Mouse (Mus musculus): ENCODE measurements around the gene Prr13. TPM values are rescaled to one million over a fixed set of nuclear protein-coding genes. Genes with fewer than 3 reads are reported as not detected.

Prr13 gene
- polyA plus RNA-seq, 1 experiment from 2014 or later, result 167 TPM

- CTCF ChIA-PET, result interaction anchor here (1.3 to 2.1 kb wide), 2 partner anchors 8 to 53 kb away, joined by 3 to 9 read pairs; partner anchors contain the start of gene Npff
- in situ Hi-C loops (cut with MboI; ENCODE audit: low pct_unique_long_range_greater_than_20kb), result no loop called here
- no peak for TF ChIP-seq CTCF (IDR thresholded peaks at IDR 0.05)
- DNase-seq (ENCODE audit: low read depth, low spot score), result no peak
- POLR2A ChIA-PET, result interaction anchor here (0.6 to 1.2 kb wide), 5 partner anchors 42 to 384 kb away, joined by 3 to 5 read pairs (median 3); no protein-coding TSS in a partner anchor
- no peaks in the 10 kb centered on the region for H3K27me3 ChIP-seq
- ATAC-seq, result no peak
These were observed 12.9 kb downstream of the Prr13 start for GRCm38 (mm10) chr15:102471727-102472126.

- in situ Hi-C loops (cut with MboI; ENCODE audit: low pct_unique_long_range_greater_than_20kb), result no loop called here
- POLR2A ChIA-PET, result interaction anchor here (1.4 kb wide), 1 partner anchor 12 kb away, joined by 4 read pairs; no protein-coding TSS in a partner anchor
- no peak for TF ChIP-seq CTCF (IDR thresholded peaks at IDR 0.05)
These were observed 14.4 kb downstream of the Prr13 start for GRCm38 (mm10) chr15:102473246-102473645.

GRCm38 (mm10) chr15:102474520-102474919, 15.7 kb downstream of the Prr13 start:
- TF ChIP-seq CTCF (IDR thresholded peaks at IDR 0.05), result no peak
- no peak for ATAC-seq
- H3K27me3 ChIP-seq, result no peaks in the 10 kb centered on the region
- ChIA-PET POLR2A (interaction anchor here (0.6 kb wide), 1 partner anchor 105 kb away, joined by 3 read pairs; no protein-coding TSS in a partner anchor), CTCF (interaction anchor here (2.0 kb wide), 1 partner anchor 8 kb away, joined by 8 read pairs; no protein-coding TSS in a partner anchor)
- DNase-seq (ENCODE audit: low read depth, low spot score), result no peak
- in situ Hi-C loops (cut with MboI; ENCODE audit: low pct_unique_long_range_greater_than_20kb), result no loop called here

More at GRCm38 (mm10) chr15:102473246-102473645, 14.4 kb downstream of the Prr13 start:
- H3K27me3 ChIP-seq, result no peaks in the 10 kb centered on the region
- no peak for ATAC-seq
- DNase-seq (ENCODE audit: low read depth, low spot score), result no peak
- CTCF ChIA-PET, result interaction anchor here (1.5 to 2.0 kb wide), 2 partner anchors 9 to 21 kb away, joined by 5 to 8 read pairs; no protein-coding TSS in a partner anchor

- ATAC-seq (no peak), DNase-seq (ENCODE audit: low read depth, low spot score) (no peak)
- TF ChIP-seq CTCF (IDR thresholded peaks at IDR 0.05), result no peak
- in situ Hi-C loops (cut with MboI; ENCODE audit: low pct_unique_long_range_greater_than_20kb), result no loop called here
- CTCF ChIA-PET, result interaction anchor here (1.4 to 2.4 kb wide), 3 partner anchors 8 to 14 kb away, joined by 4 to 8 read pairs (median 5); no protein-coding TSS in a partner anchor
- POLR2A ChIA-PET, result no interaction called here
- H3K27me3 ChIP-seq, result no peaks in the 10 kb centered on the region
These were observed 24.3 kb downstream of the Prr13 start for GRCm38 (mm10) chr15:102483136-102483535.

GRCm38 (mm10) chr15:102485853-102486252, 27.0 kb downstream of the Prr13 start:
- DNase-seq (ENCODE audit: low read depth, low spot score), result no peak

GRCm38 (mm10) chr15:102487664-102488063, 28.8 kb downstream of the Prr13 start:
- CTCF ChIA-PET, result no interaction called here
- POLR2A ChIA-PET, result no interaction called here
- no peak for TF ChIP-seq CTCF (IDR thresholded peaks at IDR 0.05)
- ATAC-seq (no peak), DNase-seq (ENCODE audit: low read depth, low spot score) (no peak)
- in situ Hi-C loops (cut with MboI; ENCODE audit: low pct_unique_long_range_greater_than_20kb), result no loop called here
- H3K27me3 ChIP-seq, result no peaks in the 10 kb centered on the region

More at GRCm38 (mm10) chr15:102485853-102486252, 27.0 kb downstream of the Prr13 start:
- TF ChIP-seq CTCF (IDR thresholded peaks at IDR 0.05), result no peak
- H3K27me3 ChIP-seq, result no peaks in the 10 kb centered on the region
- ChIA-PET POLR2A (interaction anchor here (0.6 to 1.6 kb wide), 4 partner anchors 12 to 139 kb away, joined by 3 to 4 read pairs (median 4); no protein-coding TSS in a partner anchor), CTCF (no interaction called here)
- no peak for ATAC-seq
- in situ Hi-C loops (cut with MboI; ENCODE audit: low pct_unique_long_range_greater_than_20kb), result no loop called here

- ChIA-PET CTCF (interaction anchor here (0.8 to 1.9 kb wide), 4 partner anchors 13 to 26 kb away, joined by 3 to 4 read pairs (median 3); partner anchors contain the start of gene Npff), POLR2A (interaction anchor here (0.8 kb wide), 1 partner anchor 10 kb away, joined by 3 read pairs; no protein-coding TSS in a partner anchor)
- DNase-seq (ENCODE audit: low read depth, low spot score) (no peak), ATAC-seq (no peak)
- TF ChIP-seq CTCF (IDR thresholded peaks at IDR 0.05), result no peak
- H3K27me3 ChIP-seq, result no peaks in the 10 kb centered on the region
- in situ Hi-C loops (cut with MboI; ENCODE audit: low pct_unique_long_range_greater_than_20kb), result no loop called here
These were observed 39.5 kb downstream of the Prr13 start for GRCm38 (mm10) chr15:102498322-102498721.

- H3K27me3 ChIP-seq, result no peaks in the 10 kb centered on the region
- ATAC-seq, result no peak
- in situ Hi-C loops (cut with MboI; ENCODE audit: low pct_unique_long_range_greater_than_20kb), result no loop called here
- TF ChIP-seq CTCF (IDR thresholded peaks at IDR 0.05), result no peak
- ChIA-PET POLR2A (no interaction called here), CTCF (no interaction called here)
- no peak for DNase-seq (ENCODE audit: low read depth, low spot score)
These were observed 40.5 kb downstream of the Prr13 start for GRCm38 (mm10) chr15:102499370-102499769.

- ATAC-seq (no peak), DNase-seq (ENCODE audit: low read depth, low spot score) (no peak)
- no peak for TF ChIP-seq CTCF (IDR thresholded peaks at IDR 0.05)
- CTCF ChIA-PET, result interaction anchor here (1.1 kb wide), 1 partner anchor 13 kb away, joined by 3 read pairs; no protein-coding TSS in a partner anchor
- H3K27me3 ChIP-seq, result no peaks in the 10 kb centered on the region
- in situ Hi-C loops (cut with MboI; ENCODE audit: low pct_unique_long_range_greater_than_20kb), result no loop called here
- POLR2A ChIA-PET, result interaction anchor here (0.7 to 1.2 kb wide), 2 partner anchors 11 to 89 kb away, joined by 3 to 5 read pairs; no protein-coding TSS in a partner anchor
These were observed 41.0 kb downstream of the Prr13 start for GRCm38 (mm10) chr15:102499851-102500250.

- no peak for DNase-seq (ENCODE audit: low read depth, low spot score)
- ChIA-PET CTCF (interaction anchor here (1.1 kb wide), 1 partner anchor 12 kb away, joined by 3 read pairs; no protein-coding TSS in a partner anchor), POLR2A (interaction anchor here (0.7 to 1.2 kb wide), 2 partner anchors 10 to 90 kb away, joined by 3 to 5 read pairs; no protein-coding TSS in a partner anchor)
- H3K27me3 ChIP-seq, result no peaks in the 10 kb centered on the region
- TF ChIP-seq CTCF (IDR thresholded peaks at IDR 0.05), result no peak
- in situ Hi-C loops (cut with MboI; ENCODE audit: low pct_unique_long_range_greater_than_20kb), result no loop called here
- no peak for ATAC-seq
These were observed 41.7 kb downstream of the Prr13 start for GRCm38 (mm10) chr15:102500479-102500878.
